Mouse (Mus musculus) liver, embryonic 14.5 days (tissue): ENCODE measurements around the gene Lnx1. TPM values are rescaled to one million over a fixed set of nuclear protein-coding genes. Genes with fewer than 3 reads are reported as not detected.

Experiments
- ATAC-seq: fragments of 200-750 bp; cut with Nextera tagmentation; 2 replicates; pipeline ENCODE4 v1.8.0; 2017; ENCODE audit warnings: moderate number of reproducible peaks, mild to moderate bottlenecking, moderate library complexity; ENCODE audit not compliant: insufficient read depth
- DNase-seq, 3 experiments: peaks; one replicate each; pipeline ENCODE4 v3.0.0-alpha.2; 2012 to 2013; ENCODE audit warnings: low read depth in 3 of 3, low spot score in 3 of 3
- H3K27ac ChIP-seq: fragments of 300-500 bp; sonication (generic); 2 replicates; pipeline ENCODE4 v1.5.1; 2014; ENCODE audit warnings: moderate library complexity, mild to moderate bottlenecking, control low read depth, inconsistent platforms
- H3K27me3 ChIP-seq: fragments of 300-500 bp; sonication (generic); 2 replicates; pipeline ENCODE4 v1.6.1; 2014; ENCODE audit warnings: mild to moderate bottlenecking, low read length, moderate library complexity; ENCODE audit not compliant: control insufficient read depth, insufficient read depth
- H3K36me3 ChIP-seq: fragments of 300-500 bp; sonication (generic); replicated peaks from 2 replicates; pipeline ENCODE4 v1.6.1; 2014; ENCODE audit warnings: low read depth; ENCODE audit not compliant: control insufficient read depth, insufficient read depth
- H3K4me1 ChIP-seq, 2 experiments: fragments of 200-500 bp in 1 of 2; fragments of 300-500 bp in 1 of 2; sonication (generic) in 1 of 2; replicated peaks; 2 replicates each; pipeline ENCODE4 v1.6.1; 2012 to 2014; ENCODE audit warnings: antibody characterized with exemption in 1 of 2, inconsistent platforms in 1 of 2, low read length in 1 of 2; ENCODE audit not compliant: control insufficient read depth in 2 of 2, insufficient read depth in 2 of 2
- H3K4me2 ChIP-seq: fragments of 300-500 bp; sonication (generic); 2 replicates; pipeline ENCODE4 v1.6.1; 2014; ENCODE audit warnings: low read depth, mild to moderate bottlenecking, control low read depth, moderate library complexity
- H3K4me3 ChIP-seq, 2 experiments: fragments of 200-500 bp in 1 of 2; fragments of 300-500 bp in 1 of 2; sonication (generic) in 1 of 2; 2 replicates each; pipeline ENCODE4 v1.5.1; 2012 to 2014; ENCODE audit warnings: low read depth in 2 of 2, low read length in 2 of 2, mild to moderate bottlenecking in 2 of 2, control low read depth in 1 of 2, inconsistent platforms in 1 of 2, moderate library complexity in 1 of 2; ENCODE audit not compliant: insufficient read depth in 1 of 2
- H3K9ac ChIP-seq: fragments of 300-500 bp; sonication (generic); replicated peaks from 2 replicates; pipeline ENCODE4 v1.6.1; 2014; ENCODE audit warnings: mild to moderate bottlenecking, control low read depth, moderate library complexity
- H3K9me3 ChIP-seq: fragments of 300-500 bp; sonication (generic); 2 replicates; pipeline ENCODE4 v1.6.1; 2016; ENCODE audit warnings: low read length, mixed read lengths; ENCODE audit not compliant: control insufficient read depth
- CTCF ChIP-seq: IDR thresholded peaks from 2 replicates; pipeline ENCODE4 v1.5.1; 2016; ENCODE audit warnings: antibody characterized with exemption, low read depth, control low read depth
- EP300 ChIP-seq: IDR thresholded peaks from 2 replicates; pipeline ENCODE4 v1.6.1; 2016; ENCODE audit warnings: antibody characterized with exemption, low read depth
- WGBS: fragments of 180-500 bp; shearing (Covaris S2); extraction: QIAGEN DNeasy Blood & Tissue Kit; methylation state at CpG from one replicate; pipeline ENCODE4 v1.1.7; 2014; ENCODE audit not compliant: insufficient replicate concordance; 5-methylcytosine and 5-hydroxymethylcytosine counted together
- polyA plus RNA-seq, 2 experiments: library from polyadenylated mRNA; depleted of rRNA in 1 of 2; stranded (reverse) in 1 of 2; unstranded in 1 of 2; fragments of >200 nt; fragmentation: Nextera tagmentation in 1 of 2; extraction: Ambion mirVana in 1 of 2; gene quantifications; 2 replicates each; pipeline versions ENCODE4 v1.2.1 to v1.2.3; 2012 to 2014

Lnx1 gene
- polyA plus RNA-seq, 2 experiments, result 0.03 TPM; not detected in 1

- DNase-seq (no peak), ATAC-seq (no peak)
- no peak overlapping the region for H3K9ac ChIP-seq
- TF ChIP-seq CTCF, result no peak
- TF ChIP-seq EP300, result no peak
- no peaks in the 10 kb centered on the region for H3K4me1 ChIP-seq
- no peak overlapping the region for H3K27ac ChIP-seq
- no peaks in the 10 kb centered on the region for H3K36me3 ChIP-seq
- H3K4me3 ChIP-seq, result no peak overlapping the region
- H3K27me3 ChIP-seq, result no peaks in the 10 kb centered on the region
- no peaks in the 10 kb centered on the region for H3K9me3 ChIP-seq
- 61% methylated on average over 3 of the region's 3 CpGs for WGBS
- no peak overlapping the region for H3K4me2 ChIP-seq
Observed at GRCm38 (mm10) chr5:74738312-74738711, 35.6 kb upstream of the Lnx1 start.

- no peak for TF ChIP-seq CTCF
- no peak for TF ChIP-seq EP300
- Histone ChIP-seq H3K36me3 (no peaks in the 10 kb centered on the region), H3K9me3 (no peaks in the 10 kb centered on the region), H3K27me3 (no peaks in the 10 kb centered on the region), H3K9ac (no peak overlapping the region), H3K4me1 (no peaks in the 10 kb centered on the region), H3K27ac (no peak overlapping the region), H3K4me2 (no peak overlapping the region), H3K4me3 (no peak overlapping the region)
- no peak for DNase-seq
- ATAC-seq, result no peak
- 48% methylated on average over 7 of the region's 7 CpGs for WGBS
Observed at GRCm38 (mm10) chr5:74733885-74734558, 31.3 kb upstream of the Lnx1 start.

- Histone ChIP-seq H3K4me3 (no peak overlapping the region), H3K27me3 (no peaks in the 10 kb centered on the region), H3K9me3 (no peaks in the 10 kb centered on the region), H3K4me1 (no peaks in the 10 kb centered on the region), H3K9ac (no peak overlapping the region), H3K4me2 (no peak overlapping the region), H3K27ac (no peak overlapping the region), H3K36me3 (no peaks in the 10 kb centered on the region)
- 56% methylated on average over 8 of the region's 8 CpGs for WGBS
- no peak for TF ChIP-seq EP300
- no peak for TF ChIP-seq CTCF
- DNase-seq, result no peak
- ATAC-seq, result no peak
Observed at GRCm38 (mm10) chr5:74732613-74733012, 29.9 kb upstream of the Lnx1 start.

- H3K4me3 ChIP-seq, result no peak overlapping the region
- no peaks in the 10 kb centered on the region for H3K27me3 ChIP-seq
- H3K9ac ChIP-seq, result no peak overlapping the region
- H3K27ac ChIP-seq, result no peak overlapping the region
- H3K9me3 ChIP-seq, result no peaks in the 10 kb centered on the region
- H3K4me2 ChIP-seq, result no peak overlapping the region
- ATAC-seq (no peak), DNase-seq (no peak)
- no peak for TF ChIP-seq CTCF
- TF ChIP-seq EP300, result no peak
- H3K36me3 ChIP-seq, result no peaks in the 10 kb centered on the region
- WGBS, result 65% methylated on average over 5 of the region's 5 CpGs
- H3K4me1 ChIP-seq, result no peaks in the 10 kb centered on the region
Observed at GRCm38 (mm10) chr5:74730601-74731000, 27.9 kb upstream of the Lnx1 start.

- Histone ChIP-seq H3K4me1 (no peaks in the 10 kb centered on the region), H3K4me2 (no peak overlapping the region), H3K4me3 (no peak overlapping the region), H3K9ac (no peak overlapping the region), H3K27ac (no peak overlapping the region), H3K9me3 (no peaks in the 10 kb centered on the region), H3K36me3 (no peaks in the 10 kb centered on the region), H3K27me3 (no peaks in the 10 kb centered on the region)
- no peak for ATAC-seq
- TF ChIP-seq EP300 (no peak), CTCF (no peak)
- 28% methylated on average over 6 of the region's 6 CpGs for WGBS
- peak in 2 of 3 experiments; percentile 6 to 10 for DNase-seq
Observed at GRCm38 (mm10) chr5:74729567-74729966, 26.9 kb upstream of the Lnx1 start.
